Mouse (Mus musculus): ENCODE results near the gene Gabrb2.

Gene Gabrb2

GRCm38 (mm10) chr11:42418996-42419782 lies at the start of gene Gabrb2:
Gabrb2 (plus strand) TSS chr11:42419757.
- in situ Hi-C loops (cut with MboI) = no loop called here

GRCm38 (mm10) chr11:42378983-42379382 lies 40.6 kb upstream of the Gabrb2 start:
- in situ Hi-C loops (cut with MboI) = no loop called here

- in situ Hi-C loops (cut with MboI) = no loop called here
Observed at GRCm38 (mm10) chr11:42386486-42386885, 33.1 kb upstream of the Gabrb2 start.

- in situ Hi-C loops (cut with MboI) = no loop called here
Observed at GRCm38 (mm10) chr11:42390682-42391290, 28.8 kb upstream of the Gabrb2 start.

GRCm38 (mm10) chr11:42393451-42393850 lies 26.1 kb upstream of the Gabrb2 start:
- in situ Hi-C loops (cut with MboI) = no loop called here

GRCm38 (mm10) chr11:42419791-42420633 lies 455 bp downstream of the Gabrb2 start:
- in situ Hi-C loops (cut with MboI) = no loop called here

GRCm38 (mm10) chr11:42420634-42421470 lies 1.3 kb downstream of the Gabrb2 start:
- in situ Hi-C loops (cut with MboI) = no loop called here

GRCm38 (mm10) chr11:42423231-42423630 lies 3.7 kb downstream of the Gabrb2 start:
- in situ Hi-C loops (cut with MboI) = no loop called here

- in situ Hi-C loops (cut with MboI) = no loop called here
Observed at GRCm38 (mm10) chr11:42431495-42431894, 11.9 kb downstream of the Gabrb2 start.

GRCm38 (mm10) chr11:42438978-42439377 lies 19.4 kb downstream of the Gabrb2 start:
- in situ Hi-C loops (cut with MboI) = no loop called here

GRCm38 (mm10) chr11:42443641-42444040 lies 24.1 kb downstream of the Gabrb2 start:
- in situ Hi-C loops (cut with MboI) = no loop called here

GRCm38 (mm10) chr11:42448929-42449328 lies 29.4 kb downstream of the Gabrb2 start:
- in situ Hi-C loops (cut with MboI) = no loop called here

- in situ Hi-C loops (cut with MboI) = no loop called here
Observed at GRCm38 (mm10) chr11:42464136-42464535, 44.6 kb downstream of the Gabrb2 start.

GRCm38 (mm10) chr11:42468381-42468780 lies 48.8 kb downstream of the Gabrb2 start:
- in situ Hi-C loops (cut with MboI) = no loop called here

GRCm38 (mm10) chr11:42474523-42474922 lies 55.0 kb downstream of the Gabrb2 start:
- in situ Hi-C loops (cut with MboI) = no loop called here

- in situ Hi-C loops (cut with MboI) = no loop called here
Observed at GRCm38 (mm10) chr11:42487625-42488024, 68.1 kb downstream of the Gabrb2 start.

- in situ Hi-C loops (cut with MboI) = no loop called here
Observed at GRCm38 (mm10) chr11:42501166-42501565, 81.6 kb downstream of the Gabrb2 start.

GRCm38 (mm10) chr11:42505436-42505835 lies 85.9 kb downstream of the Gabrb2 start:
- in situ Hi-C loops (cut with MboI) = no loop called here

GRCm38 (mm10) chr11:42505911-42506310 lies 86.4 kb downstream of the Gabrb2 start:
- in situ Hi-C loops (cut with MboI) = no loop called here

- in situ Hi-C loops (cut with MboI) = no loop called here
Observed at GRCm38 (mm10) chr11:42521960-42522359, 102.4 kb downstream of the Gabrb2 start.

- in situ Hi-C loops (cut with MboI) = no loop called here
Observed at GRCm38 (mm10) chr11:42528226-42528881, 108.8 kb downstream of the Gabrb2 start.
